Mouse (Mus musculus) CD4-positive helper T cell, adult 2 months (primary cell): ENCODE data around the gene Acss2.

ENCODE experiments used
- DNase-seq: peaks from one replicate; pipeline ENCODE4 v3.0.0-alpha.2; 2012; ENCODE audit warnings: low read depth, missing footprints, low spot score

Gene Acss2

GRCm38 (mm10) chr2:155628519-155628918, 110.8 kb downstream of the Acss2 start:
- DNase-seq = no peak

- DNase-seq = no peak
Observed at GRCm38 (mm10) chr2:155629231-155629661, 111.5 kb downstream of the Acss2 start.

GRCm38 (mm10) chr2:155630153-155630552, 112.4 kb downstream of the Acss2 start:
- DNase-seq = no peak

- DNase-seq = no peak
Observed at GRCm38 (mm10) chr2:155630590-155631416, 113.1 kb downstream of the Acss2 start.

GRCm38 (mm10) chr2:155632138-155632936, 114.6 kb downstream of the Acss2 start:
- no peak for DNase-seq

GRCm38 (mm10) chr2:155633121-155633520, 115.4 kb downstream of the Acss2 start:
- no peak for DNase-seq

GRCm38 (mm10) chr2:155633731-155634130, 116.0 kb downstream of the Acss2 start:
- no peak for DNase-seq

- no peak for DNase-seq
Observed at GRCm38 (mm10) chr2:155634562-155634961, 116.8 kb downstream of the Acss2 start.
